Mouse (Mus musculus): Measurements from ENCODE around the gene Tmem132c. TPM values are rescaled to one million over a fixed set of nuclear protein-coding genes. Genes with fewer than 3 reads are reported as not detected.
"Not testable (repeated sequence)": the region's sequence is repeated elsewhere in the genome, so short reads cannot be mapped to it uniquely, and the experiment has no call there.

Gene Tmem132c
- polyA plus RNA-seq, 1 experiment: 2.6 TPM

DNA sequence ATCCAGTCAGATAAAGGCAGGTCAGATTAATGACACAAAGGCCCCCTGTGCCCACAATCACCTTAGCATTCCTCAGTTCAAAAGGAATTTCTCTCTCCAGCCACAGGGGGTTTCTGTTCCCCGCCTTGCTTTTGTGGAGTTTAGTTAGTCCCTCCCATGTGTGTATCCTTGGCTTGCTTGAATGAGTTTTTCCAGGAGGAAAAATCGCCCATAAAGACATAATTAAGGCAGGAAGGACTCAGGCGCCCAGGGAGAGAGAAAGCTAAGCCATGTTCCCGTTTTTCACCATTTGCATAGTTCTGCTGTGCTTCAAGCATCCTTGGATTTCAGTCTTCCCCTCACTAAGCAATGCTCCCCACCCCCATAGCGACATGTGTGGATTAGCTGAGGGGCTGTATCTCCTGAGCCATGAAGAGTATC, 97.4 kb downstream of the Tmem132c start:
- no peak for DNase-seq (ENCODE audit: extremely low spot score in 1 of 2, low spot score in 1 of 2)

DNA sequence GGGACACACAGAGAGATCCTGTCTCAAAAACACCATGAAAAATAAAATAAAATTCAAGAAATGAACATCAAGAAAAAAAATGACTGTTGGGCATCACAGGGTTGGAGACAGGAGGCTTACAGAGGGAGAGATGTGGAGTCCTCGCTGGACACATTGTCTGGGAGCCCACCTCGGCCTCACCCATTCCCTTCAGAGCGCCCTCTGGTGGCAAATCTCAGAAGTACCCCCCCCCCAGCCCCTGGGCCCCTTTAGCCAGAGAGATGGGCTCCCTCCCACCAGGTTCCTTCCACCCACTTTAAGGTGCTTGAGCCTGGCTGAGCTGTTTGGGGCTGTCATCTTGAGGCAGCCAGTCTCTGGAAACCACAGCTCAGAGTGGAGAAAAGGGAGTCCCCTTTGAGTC, 99.5 kb downstream of the Tmem132c start:
- DNase-seq (ENCODE audit: extremely low spot score in 1 of 2, low spot score in 1 of 2): no peak

DNA sequence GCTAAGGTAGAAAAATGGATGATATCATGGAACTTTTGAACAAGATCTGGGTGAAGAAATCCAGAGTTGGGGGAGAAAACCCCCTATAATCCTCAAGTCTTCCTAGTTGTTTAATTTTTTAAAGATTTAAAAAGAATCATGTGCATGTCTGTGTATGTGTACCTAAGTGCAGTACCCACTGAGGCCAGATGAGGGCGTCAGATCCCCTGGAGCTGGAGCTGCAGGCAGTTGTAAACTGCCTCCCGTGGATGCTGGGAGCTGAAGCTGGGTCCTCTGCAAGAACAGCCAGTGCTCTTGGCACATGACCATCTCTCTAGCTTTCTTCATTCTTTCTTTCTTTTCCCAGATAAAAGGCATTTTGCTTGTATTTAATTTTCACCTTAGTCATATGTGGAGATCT, 103.1 kb downstream of the Tmem132c start:
- DNase-seq (ENCODE audit: extremely low spot score in 1 of 2, low spot score in 1 of 2): no peak

DNA sequence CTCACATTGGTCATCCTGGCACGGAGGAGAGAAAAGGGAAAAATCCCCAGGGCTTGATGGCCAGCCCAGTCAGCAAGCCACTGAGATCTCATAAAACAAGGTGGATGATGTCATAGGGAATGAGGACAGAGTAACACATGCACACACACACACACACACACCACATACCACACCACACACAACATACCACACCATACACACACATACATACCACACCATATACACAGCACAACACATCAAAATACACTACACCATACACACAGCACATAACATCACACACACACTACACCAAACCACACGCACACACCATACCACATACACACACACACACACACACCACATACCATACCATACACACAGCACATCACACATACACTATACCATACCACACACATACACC, 104.8 kb downstream of the Tmem132c start:
- no peak for DNase-seq (ENCODE audit: extremely low spot score in 1 of 2, low spot score in 1 of 2)

DNA sequence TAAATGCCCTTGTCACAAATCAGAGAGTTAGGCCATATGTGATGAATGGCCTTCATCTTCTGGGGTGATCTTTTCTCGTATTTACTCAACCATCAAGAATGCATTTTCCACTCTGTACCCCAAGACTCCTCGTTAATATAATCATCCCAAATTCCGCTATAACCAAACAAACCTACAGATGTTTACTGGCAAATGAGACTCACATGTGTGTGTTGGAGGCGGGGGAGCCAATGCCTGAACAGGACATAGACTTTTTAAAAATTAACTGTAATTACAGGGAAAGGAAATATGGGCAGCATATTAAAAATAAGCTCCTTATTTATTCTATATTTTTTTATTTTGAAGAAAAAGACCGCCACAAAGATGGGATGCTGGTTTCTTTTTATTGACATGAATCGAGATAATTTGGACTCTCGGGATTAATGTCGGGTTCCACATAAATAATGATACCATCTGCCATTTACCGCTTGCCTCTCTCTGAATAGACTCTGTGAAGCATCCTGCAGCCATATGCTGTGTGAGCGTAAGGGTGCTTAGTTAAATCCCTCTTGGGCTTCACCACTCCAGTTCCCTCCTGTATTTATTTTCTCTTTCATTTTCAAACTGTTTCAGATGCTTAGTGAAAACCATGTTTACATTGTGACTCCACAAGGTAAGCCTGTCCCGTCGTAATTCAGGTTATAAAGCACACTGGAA, 105.6 kb downstream of the Tmem132c start:
- no peak for DNase-seq (ENCODE audit: extremely low spot score in 1 of 2, low spot score in 1 of 2)

DNA sequence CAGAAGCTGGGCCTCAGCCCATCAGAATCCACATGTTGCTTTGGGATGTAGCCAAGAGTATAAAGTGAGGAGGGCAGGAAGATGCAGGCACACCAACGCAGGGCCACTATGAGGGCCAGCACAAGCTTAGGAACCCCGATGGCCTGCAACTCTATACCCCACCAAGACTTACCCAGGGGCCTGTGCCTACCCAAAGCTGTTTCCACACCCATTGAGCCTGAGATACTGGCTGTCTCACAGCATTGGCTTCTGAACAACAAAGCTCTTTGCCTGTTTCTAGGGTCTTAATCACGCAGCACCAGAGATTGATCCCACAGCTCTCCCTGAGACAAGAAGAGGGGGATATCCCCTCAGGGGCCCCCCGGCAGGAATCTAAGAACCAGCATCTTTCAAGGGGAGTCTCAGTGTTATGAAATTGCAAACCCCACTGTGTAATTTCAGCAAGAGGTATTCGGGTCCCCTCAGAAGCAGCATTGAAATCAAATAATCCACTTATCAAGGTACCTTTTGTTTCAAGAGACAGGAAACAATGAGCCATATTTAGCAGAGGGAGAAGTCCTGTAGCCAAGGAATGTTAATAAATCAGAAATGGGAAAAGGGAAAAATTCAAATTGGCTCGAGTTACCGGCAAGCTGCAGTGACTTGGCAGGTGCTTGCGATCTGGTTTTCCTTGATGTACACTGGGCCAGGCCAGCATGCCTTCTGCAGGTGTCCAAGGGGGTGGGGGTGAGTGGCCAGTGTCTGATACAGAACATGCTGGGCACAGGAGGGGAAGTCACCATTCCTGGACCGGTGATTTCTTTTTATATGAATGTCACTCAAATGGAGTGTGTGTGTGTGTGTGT, 107.8 kb downstream of the Tmem132c start:
- DNase-seq (ENCODE audit: extremely low spot score in 1 of 2, low spot score in 1 of 2): no peak

DNA sequence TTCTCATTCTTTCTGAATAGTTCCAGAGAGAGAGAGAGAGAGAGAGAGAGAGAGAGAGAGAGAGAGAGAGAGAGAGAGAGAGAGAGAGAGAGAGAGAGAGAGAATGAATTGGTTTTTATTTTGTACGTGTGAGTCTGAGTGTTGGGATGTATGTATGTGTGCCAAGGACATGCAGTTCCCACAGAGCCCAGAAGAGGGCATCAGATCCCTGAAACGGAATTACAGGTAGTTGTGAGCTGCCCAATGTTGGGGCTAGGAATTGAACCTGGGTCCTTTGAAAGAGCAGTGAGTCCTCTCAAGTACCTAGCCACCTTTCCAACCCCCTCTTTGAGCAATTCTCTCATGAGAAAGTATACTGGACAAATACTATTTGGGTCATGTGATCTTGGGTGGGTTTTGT, 111.4 kb downstream of the Tmem132c start:
- DNase-seq (ENCODE audit: extremely low spot score in 1 of 2, low spot score in 1 of 2): peak in 1 of 2 experiments; percentile 20

DNA sequence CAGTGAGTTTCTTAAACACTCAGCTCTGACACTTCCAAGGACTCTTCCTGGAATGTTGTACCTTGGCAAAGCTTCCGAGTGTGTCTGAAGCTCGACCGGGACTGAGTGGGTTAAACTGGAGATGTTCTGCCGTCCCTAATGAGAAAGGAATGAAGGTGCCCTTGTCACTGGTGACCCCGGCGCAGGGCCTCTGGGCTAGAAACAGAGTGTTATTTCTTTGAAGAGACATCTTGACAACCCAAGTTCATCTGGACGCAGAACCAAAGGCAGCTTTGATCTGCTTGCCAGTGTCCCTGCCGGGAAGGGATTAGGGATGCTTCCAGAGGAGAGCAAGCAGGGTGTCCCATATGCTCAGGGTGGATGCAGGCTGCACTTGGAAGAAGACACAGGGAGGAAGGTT, 114.2 kb downstream of the Tmem132c start:
- no peak for DNase-seq (ENCODE audit: extremely low spot score in 1 of 2, low spot score in 1 of 2)

DNA sequence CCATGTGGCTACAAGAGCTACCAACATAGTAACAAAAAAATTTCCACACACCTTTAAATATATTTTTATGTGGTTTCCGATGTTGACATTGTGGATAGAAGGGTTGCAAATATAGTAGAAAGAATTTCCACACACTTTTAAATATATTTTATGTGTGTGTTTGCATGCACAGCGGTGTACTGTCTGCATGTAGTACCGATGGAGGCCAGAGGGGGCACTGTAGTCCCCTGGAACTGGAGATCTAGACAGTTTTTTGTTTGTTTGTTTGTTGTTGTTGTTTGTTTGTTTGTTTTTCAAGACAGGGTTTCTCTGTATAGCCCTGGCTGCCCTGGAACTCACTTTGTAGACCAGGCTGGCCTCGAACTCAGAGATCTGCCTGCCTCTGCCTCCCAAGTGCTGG, 116.3 kb downstream of the Tmem132c start:
- not testable (repeated sequence) for DNase-seq (ENCODE audit: extremely low spot score in 1 of 2, low spot score in 1 of 2)

DNA sequence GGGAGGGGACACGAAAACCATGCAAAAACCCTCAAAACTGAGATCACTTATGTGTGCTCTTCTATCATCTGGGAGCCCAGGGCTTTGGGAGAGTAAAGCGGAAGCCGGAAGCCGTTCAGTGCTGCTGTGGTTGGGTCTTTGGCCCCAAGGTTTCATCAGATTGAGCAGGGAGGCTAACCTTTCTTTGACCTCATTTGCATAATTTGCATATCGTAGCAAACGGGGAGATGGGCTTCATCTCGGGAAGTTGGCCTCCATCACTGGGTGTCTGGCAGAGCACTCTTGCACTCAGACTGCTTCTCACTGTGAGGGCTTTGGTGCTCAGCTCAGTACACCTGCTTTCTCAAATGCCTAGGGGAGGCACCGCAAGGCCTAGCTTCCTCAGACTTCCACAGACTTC, 119.5 kb downstream of the Tmem132c start:
- no peak for DNase-seq (ENCODE audit: extremely low spot score in 1 of 2, low spot score in 1 of 2)

DNA sequence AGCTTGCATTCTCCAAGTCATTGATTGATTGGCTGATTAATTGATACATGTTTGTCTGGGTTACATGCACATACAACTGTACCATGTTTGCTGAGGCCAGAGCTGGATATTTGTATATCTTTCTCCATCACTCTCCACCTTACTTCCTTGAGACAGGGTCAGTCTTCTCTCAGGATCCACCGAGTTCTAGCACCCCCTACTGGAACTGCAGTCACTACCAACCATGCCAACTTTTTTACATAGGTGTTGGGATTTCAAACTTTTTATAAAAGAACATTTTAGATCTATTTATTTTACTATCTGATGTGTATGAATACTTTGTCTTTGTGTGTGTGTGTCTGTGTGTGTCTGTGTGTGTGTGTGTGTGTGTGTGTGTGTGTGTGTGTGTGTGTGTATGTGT, 123.5 kb downstream of the Tmem132c start:
- no peak for DNase-seq (ENCODE audit: extremely low spot score in 1 of 2, low spot score in 1 of 2)

DNA sequence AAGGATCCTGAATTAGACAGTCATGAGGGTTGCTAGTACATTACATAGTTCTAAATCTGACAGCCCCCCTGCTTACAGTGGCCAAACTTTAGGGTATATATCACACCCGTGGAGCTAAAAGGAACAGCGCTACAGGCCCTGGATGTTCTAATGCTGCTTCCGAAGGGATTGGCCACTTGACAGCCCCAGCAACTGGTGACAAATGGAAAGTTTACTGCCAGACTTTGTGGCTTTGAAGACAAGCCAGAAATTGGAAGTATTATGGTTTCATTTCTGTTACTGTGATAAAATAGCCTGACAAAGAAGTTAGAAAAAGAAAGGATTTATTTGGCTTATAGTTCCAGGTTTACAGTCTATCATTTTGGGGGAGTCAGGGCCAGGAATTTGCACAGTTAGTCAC, 126.6 kb downstream of the Tmem132c start:
- no peak for DNase-seq (ENCODE audit: extremely low spot score in 1 of 2, low spot score in 1 of 2)

DNA sequence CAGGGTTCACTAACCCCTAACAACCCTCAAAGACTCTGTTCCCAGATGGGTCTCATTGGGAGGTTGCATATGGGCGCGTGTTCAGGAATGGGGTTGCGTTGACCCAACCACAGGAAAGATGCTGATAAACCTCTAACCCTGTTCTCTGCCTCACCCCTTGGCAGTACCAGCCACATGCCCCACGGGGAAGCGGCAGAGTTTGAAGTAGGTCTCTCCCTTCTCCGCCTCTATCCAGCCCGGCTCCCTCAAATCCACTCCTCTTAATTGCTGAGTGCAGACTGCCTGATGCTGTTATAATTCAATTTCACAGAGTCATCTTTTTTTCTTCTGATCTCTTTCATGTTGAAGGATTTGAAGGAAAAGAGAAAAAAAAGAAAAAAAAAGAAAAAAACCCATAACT, 128.2 kb downstream of the Tmem132c start:
- no peak for DNase-seq (ENCODE audit: extremely low spot score in 1 of 2, low spot score in 1 of 2)

DNA sequence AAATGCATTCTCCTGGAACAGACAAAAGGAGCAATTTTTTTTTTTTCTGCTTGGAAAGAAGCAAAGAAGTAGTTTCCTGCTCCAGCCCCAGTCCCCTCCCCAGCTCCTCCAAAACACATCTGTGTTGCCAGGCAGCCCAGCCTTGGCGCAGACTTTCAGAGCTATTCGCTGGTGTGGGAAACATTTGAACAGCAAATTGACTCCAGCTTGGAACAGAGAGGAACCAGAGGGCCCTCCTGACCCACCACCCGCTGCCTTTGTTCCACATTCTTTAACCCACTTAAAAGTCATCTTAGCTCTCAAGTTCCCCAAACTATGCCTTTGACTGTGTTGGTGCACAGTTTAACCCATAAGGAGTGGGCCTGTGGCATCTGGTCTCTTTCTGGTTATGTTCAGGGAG, 128.9 kb downstream of the Tmem132c start:
- no peak for DNase-seq (ENCODE audit: extremely low spot score in 1 of 2, low spot score in 1 of 2)

DNA sequence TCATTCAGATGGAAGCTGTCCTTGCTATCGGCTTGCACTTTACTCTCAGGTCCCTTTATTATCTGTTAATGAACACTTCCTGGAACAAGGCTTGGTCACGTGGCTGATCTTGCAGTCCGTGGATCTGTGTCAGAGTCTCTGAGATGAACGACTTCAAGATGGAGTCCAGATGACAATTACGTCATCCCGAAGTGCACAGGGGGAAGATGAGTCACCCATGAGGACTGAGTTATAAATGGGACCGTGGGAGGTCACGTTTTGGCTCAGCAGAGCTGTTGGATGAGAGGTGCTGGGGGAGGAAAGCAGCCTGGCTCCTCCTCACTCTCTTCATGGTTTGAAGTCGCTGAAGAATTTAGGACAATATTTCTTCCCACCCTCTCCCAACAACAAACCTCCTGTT, 132.6 kb downstream of the Tmem132c start:
- peak; percentile 62 to 84 for DNase-seq (ENCODE audit: extremely low spot score in 1 of 2, low spot score in 1 of 2)

DNA sequence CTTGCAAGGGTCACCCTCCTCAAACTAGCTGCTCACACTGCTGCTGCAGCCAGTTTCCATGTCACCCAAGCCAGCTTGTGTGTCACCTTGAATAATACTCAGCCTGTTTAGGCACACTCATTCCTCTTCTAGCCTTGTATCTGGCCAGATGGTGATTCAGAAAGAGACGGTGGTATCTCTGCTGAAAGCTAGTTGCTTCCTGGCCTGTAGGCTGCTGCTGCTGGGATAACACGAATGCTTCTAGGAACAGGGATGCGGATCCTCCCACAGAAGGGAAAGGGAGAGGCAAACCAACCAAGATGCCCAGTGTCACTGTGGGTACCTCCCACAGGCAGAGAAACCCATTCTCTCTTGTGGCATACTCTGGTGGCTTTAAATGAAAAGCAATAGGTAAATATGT, 134.0 kb downstream of the Tmem132c start:
- DNase-seq (ENCODE audit: extremely low spot score in 1 of 2, low spot score in 1 of 2): peak; percentile 7 to 46

DNA sequence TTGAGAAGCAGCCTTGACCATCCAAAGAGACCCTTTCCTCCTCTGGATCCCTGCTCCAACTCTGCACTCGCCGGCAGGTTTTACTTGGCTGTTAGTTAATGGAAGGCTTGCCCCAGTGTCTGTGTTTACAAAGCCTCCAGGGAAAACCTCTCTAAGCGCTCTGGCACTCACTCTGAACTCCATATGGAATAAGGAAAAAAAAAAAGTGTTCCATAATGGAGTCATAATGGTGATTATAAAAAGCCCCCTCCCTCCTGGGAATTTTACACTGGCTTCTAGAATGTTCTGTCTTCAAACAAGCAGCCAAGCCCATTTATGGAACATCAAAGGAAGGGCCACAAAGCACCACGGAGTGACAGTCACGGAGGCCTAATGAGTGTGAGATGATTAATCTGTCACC, 136.9 kb downstream of the Tmem132c start:
- DNase-seq (ENCODE audit: extremely low spot score in 1 of 2, low spot score in 1 of 2): no peak

DNA sequence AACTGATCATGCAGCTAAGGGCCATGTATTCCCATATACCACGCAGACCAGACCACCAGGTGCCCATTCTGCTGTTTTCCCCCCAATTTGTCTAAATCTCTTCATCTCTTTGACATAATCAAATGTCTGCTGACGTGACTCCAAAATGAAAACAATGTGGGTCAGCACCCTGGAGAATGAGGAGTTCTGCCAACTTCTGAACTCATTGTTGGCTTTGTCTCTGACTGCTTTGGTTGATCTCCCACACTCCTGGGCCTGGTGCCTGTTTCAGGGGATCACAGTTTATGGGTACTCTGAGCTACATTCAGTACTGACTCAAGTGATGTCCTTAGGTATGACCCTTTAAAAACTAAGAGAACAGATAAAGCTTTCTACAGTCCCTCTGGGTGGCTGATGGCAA, 137.7 kb downstream of the Tmem132c start:
- no peak for DNase-seq (ENCODE audit: extremely low spot score in 1 of 2, low spot score in 1 of 2)

DNA sequence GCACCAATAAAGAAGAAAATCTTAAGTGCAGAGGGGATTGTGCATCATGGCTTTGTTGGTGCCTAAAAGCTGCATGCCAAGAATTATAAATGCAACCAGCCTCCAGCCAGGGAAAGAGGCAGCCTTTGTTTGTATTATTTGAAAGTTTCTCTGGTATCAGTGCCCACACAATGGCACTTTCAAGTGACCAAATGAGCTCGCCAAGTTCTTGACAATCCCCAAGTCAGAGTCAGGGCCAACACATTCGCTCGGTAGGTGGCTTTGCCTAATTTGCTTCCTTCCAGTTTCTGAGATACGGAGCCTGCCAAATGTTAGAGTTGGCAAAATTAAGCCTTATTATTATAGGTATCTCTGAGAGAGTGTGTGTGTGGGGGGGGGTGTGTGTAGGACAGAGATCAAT, 139.6 kb downstream of the Tmem132c start:
- peak in 1 of 2 experiments; percentile 26 for DNase-seq (ENCODE audit: extremely low spot score in 1 of 2, low spot score in 1 of 2)

DNA sequence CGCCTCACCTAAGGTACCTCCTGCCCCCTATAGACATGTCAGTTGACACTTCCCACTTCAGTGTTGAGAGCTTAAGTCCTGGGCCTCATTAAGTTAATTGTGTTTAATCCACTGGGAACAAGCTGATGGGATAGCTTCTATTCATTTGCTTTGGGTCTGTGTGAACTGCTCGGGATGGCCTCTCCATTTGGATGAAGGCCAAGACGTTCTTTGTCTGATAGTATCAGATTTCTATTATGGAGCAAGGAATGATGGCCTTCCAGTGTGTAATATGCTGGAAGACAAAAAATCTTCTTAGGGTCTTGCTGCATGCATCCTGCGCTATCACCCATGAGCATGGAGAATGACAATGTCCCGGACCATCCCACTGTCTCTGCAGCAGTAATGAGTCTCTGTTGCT, 141.0 kb downstream of the Tmem132c start:
- DNase-seq (ENCODE audit: extremely low spot score in 1 of 2, low spot score in 1 of 2): no peak

DNA sequence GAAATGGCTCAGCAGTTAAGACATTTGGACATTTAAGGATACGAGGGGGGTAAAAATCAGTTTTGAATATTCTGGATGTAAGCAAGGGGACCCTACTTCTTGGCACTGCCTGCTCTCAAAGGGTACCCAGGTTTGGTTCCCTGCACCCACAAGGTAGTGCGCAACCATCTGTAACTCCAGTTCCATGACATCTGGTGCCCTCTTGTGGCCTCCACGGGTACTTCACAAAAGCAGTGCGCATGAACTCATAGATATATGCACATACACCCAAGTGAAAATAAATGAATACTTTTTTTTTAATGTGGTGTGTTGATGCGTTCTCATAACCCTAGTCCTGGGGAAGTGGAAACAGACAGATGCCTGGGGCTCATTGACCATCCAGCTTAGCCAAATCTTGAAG, 149.6 kb downstream of the Tmem132c start:
- no peak for DNase-seq (ENCODE audit: extremely low spot score in 1 of 2, low spot score in 1 of 2)

DNA sequence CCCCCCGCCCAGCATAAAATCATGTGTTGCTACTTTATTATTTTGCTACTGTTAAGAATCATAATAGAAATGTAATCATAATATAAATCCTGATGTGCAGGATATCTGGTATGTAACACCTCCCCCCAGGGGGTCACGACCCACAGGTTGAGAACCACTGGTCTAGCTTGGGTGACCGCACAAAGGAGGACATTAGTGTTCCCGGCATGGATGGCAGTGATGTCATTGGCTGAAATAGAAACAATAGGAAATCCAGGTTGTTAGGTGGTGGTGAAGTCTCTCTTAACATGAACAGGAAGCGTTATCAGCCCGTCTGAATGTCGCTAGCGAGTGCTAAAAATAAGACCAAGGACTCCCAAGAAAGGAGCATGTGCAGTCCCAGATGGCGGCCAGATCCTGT, 155.3 kb downstream of the Tmem132c start:
- DNase-seq (ENCODE audit: extremely low spot score in 1 of 2, low spot score in 1 of 2): no peak

All from frontal cortex, adult 2 months (tissue).